Mouse (Mus musculus) liver, embryonic 11.5 days (tissue): ENCODE measurements around the gene St3gal2. TPM values are rescaled to one million over a fixed set of nuclear protein-coding genes. Genes with fewer than 3 reads are reported as not detected.
A peak's percentile ranks its signal among the peaks of the same experiment; 100 is the strongest.

Experiments used
- ATAC-seq: fragments of 200-750 bp; cut with Nextera tagmentation; replicated peaks from 2 replicates; pipeline ENCODE4 v1.8.0; 2017; ENCODE audit warnings: moderate number of reproducible peaks, mild to moderate bottlenecking, moderate TSS enrichment, moderate library complexity; ENCODE audit not compliant: low FRiP score
- DNase-seq: peaks from one replicate; pipeline ENCODE4 v3.0.0-alpha.2; 2017; ENCODE audit warnings: low spot score
- H3K27ac ChIP-seq: fragments of 300-500 bp; sonication (generic); 2 replicates; pipeline ENCODE4 v1.5.1; 2014; ENCODE audit warnings: mild to moderate bottlenecking, low read depth, low read length, control low read depth
- H3K27me3 ChIP-seq: fragments of 300-500 bp; sonication (generic); replicated peaks from 2 replicates; pipeline ENCODE4 v1.6.1; 2014; ENCODE audit warnings: low read length, mixed read lengths; ENCODE audit not compliant: control insufficient read depth, insufficient read depth
- H3K36me3 ChIP-seq: fragments of 300-500 bp; sonication (generic); 2 replicates; pipeline ENCODE4 v1.6.1; 2014; ENCODE audit warnings: mild to moderate bottlenecking, low read length, moderate library complexity, mixed read lengths; ENCODE audit not compliant: control insufficient read depth, insufficient read depth
- H3K4me1 ChIP-seq: fragments of 300-500 bp; sonication (generic); replicated peaks from 2 replicates; pipeline ENCODE4 v1.6.1; 2014; ENCODE audit warnings: low read length, mixed read lengths; ENCODE audit not compliant: control insufficient read depth, insufficient read depth
- H3K4me2 ChIP-seq: fragments of 300-500 bp; sonication (generic); 2 replicates; pipeline ENCODE4 v1.6.1; 2014; ENCODE audit warnings: mild to moderate bottlenecking, control low read depth, moderate library complexity
- H3K4me3 ChIP-seq: fragments of 300-500 bp; sonication (generic); 2 replicates; pipeline ENCODE4 v1.5.1; 2014; ENCODE audit warnings: low read depth, low read length, control low read depth
- H3K9ac ChIP-seq: fragments of 300-500 bp; sonication (generic); 2 replicates; pipeline ENCODE4 v1.6.1; 2014; ENCODE audit warnings: low read depth, low read length, control low read depth
- H3K9me3 ChIP-seq: fragments of 300-500 bp; sonication (generic); 2 replicates; pipeline ENCODE4 v1.6.1; 2016; ENCODE audit warnings: low read length, inconsistent platforms, mixed read lengths; ENCODE audit not compliant: control insufficient read depth
- WGBS: fragments of 180-500 bp; shearing (Covaris S2); extraction: QIAGEN DNeasy Blood & Tissue Kit; methylation state at CpG from one replicate; pipeline ENCODE4 v1.1.7; 2014; 5-methylcytosine and 5-hydroxymethylcytosine counted together
- polyA plus RNA-seq: library from polyadenylated mRNA; unstranded; fragments of >200 nt; fragmentation: Nextera tagmentation; extraction: Ambion mirVana; gene quantifications from 2 replicates; pipeline ENCODE4 v1.2.1, GENCODE M21; 2014

St3gal2 gene
- polyA plus RNA-seq, 1 experiment from 2014 or later = 21.9 TPM

- H3K27me3 ChIP-seq = no peaks in the 10 kb centered on the region
- no peaks in the 10 kb centered on the region for H3K4me1 ChIP-seq
- ATAC-seq (no peak), DNase-seq (no peak)
- H3K9me3 ChIP-seq = no peaks in the 10 kb centered on the region
- no peak overlapping the region for H3K4me2 ChIP-seq
- peaks cover 22% of the 10 kb centered on the region for H3K36me3 ChIP-seq
- WGBS = 90% methylated on average over 12 of the region's 12 CpGs
- H3K4me3 ChIP-seq = no peak overlapping the region
- H3K9ac ChIP-seq = no peak overlapping the region
- no peak overlapping the region for H3K27ac ChIP-seq
These were observed 39.5 kb downstream of the St3gal2 start for GRCm38 (mm10) chr8:110959071-110959780.

- ATAC-seq (no peak), DNase-seq (no peak)
- Histone ChIP-seq H3K4me2 (no peak overlapping the region), H3K4me3 (no peak overlapping the region), H3K4me1 (no peaks in the 10 kb centered on the region), H3K27me3 (no peaks in the 10 kb centered on the region), H3K36me3 (peaks cover 24% of the 10 kb centered on the region), H3K9me3 (no peaks in the 10 kb centered on the region), H3K9ac (no peak overlapping the region), H3K27ac (no peak overlapping the region)
- WGBS = 91% methylated on average over 6 of the region's 6 CpGs
These were observed 40.2 kb downstream of the St3gal2 start for GRCm38 (mm10) chr8:110959906-110960305.

GRCm38 (mm10) chr8:110963051-110963450, 43.3 kb downstream of the St3gal2 start:
- Histone ChIP-seq H3K9me3 (no peaks in the 10 kb centered on the region), H3K4me1 (no peaks in the 10 kb centered on the region), H3K27me3 (no peaks in the 10 kb centered on the region), H3K27ac (no peak overlapping the region), H3K4me3 (no peak overlapping the region), H3K9ac (no peak overlapping the region), H3K36me3 (peaks cover 14% of the 10 kb centered on the region), H3K4me2 (no peak overlapping the region)
- DNase-seq (no peak), ATAC-seq (no peak)
- 86% methylated on average over 2 of the region's 2 CpGs for WGBS

GRCm38 (mm10) chr8:110964666-110965065, 44.9 kb downstream of the St3gal2 start:
- Histone ChIP-seq H3K27me3 (no peaks in the 10 kb centered on the region), H3K9ac (no peak overlapping the region), H3K4me3 (no peak overlapping the region), H3K36me3 (peaks cover 14% of the 10 kb centered on the region), H3K27ac (no peak overlapping the region), H3K4me1 (no peaks in the 10 kb centered on the region), H3K4me2 (no peak overlapping the region), H3K9me3 (no peaks in the 10 kb centered on the region)
- DNase-seq (no peak), ATAC-seq (no peak)
- WGBS = 80% methylated on average over 7 of the region's 7 CpGs

GRCm38 (mm10) chr8:110965594-110965993, 45.9 kb downstream of the St3gal2 start:
- peaks cover 12% of the 10 kb centered on the region for H3K36me3 ChIP-seq
- DNase-seq = no peak

GRCm38 (mm10) chr8:110966586-110966985, 46.9 kb downstream of the St3gal2 start:
- ATAC-seq = no peak
- Histone ChIP-seq H3K9ac (no peak overlapping the region), H3K4me2 (no peak overlapping the region), H3K27me3 (no peaks in the 10 kb centered on the region), H3K27ac (no peak overlapping the region), H3K36me3 (peaks cover 12% of the 10 kb centered on the region; the same call in 1 of the 2 replicates), H3K4me1 (peaks cover 9% of the 10 kb centered on the region), H3K4me3 (no peak overlapping the region), H3K9me3 (no peaks in the 10 kb centered on the region)
- no peak for DNase-seq
- 82% methylated on average over 8 of the region's 8 CpGs for WGBS

More at GRCm38 (mm10) chr8:110965594-110965993, 45.9 kb downstream of the St3gal2 start:
- peaks cover 4% of the 10 kb centered on the region for H3K4me1 ChIP-seq
- no peaks in the 10 kb centered on the region for H3K27me3 ChIP-seq
- ATAC-seq = no peak
- H3K9ac ChIP-seq = no peak overlapping the region
- no peak overlapping the region for H3K27ac ChIP-seq
- no peak overlapping the region for H3K4me3 ChIP-seq
- H3K4me2 ChIP-seq = no peak overlapping the region
- no peaks in the 10 kb centered on the region for H3K9me3 ChIP-seq
- WGBS = 55% methylated on average over 7 of the region's 7 CpGs

- peaks cover 11% of the 10 kb centered on the region; the same call in 1 of the 2 replicates for H3K36me3 ChIP-seq
- WGBS = 81% methylated on average over 9 of the region's 9 CpGs
These were observed 47.6 kb downstream of the St3gal2 start for GRCm38 (mm10) chr8:110967326-110967725.

GRCm38 (mm10) chr8:110969910-110970770, 50.4 kb downstream of the St3gal2 start:
- peak overlapping the region; percentile 58 for H3K4me3 ChIP-seq

More at GRCm38 (mm10) chr8:110967326-110967725, 47.6 kb downstream of the St3gal2 start:
- Histone ChIP-seq H3K27ac (no peak overlapping the region), H3K4me1 (peaks cover 9% of the 10 kb centered on the region), H3K27me3 (no peaks in the 10 kb centered on the region), H3K4me2 (no peak overlapping the region), H3K9ac (no peak overlapping the region), H3K4me3 (no peak overlapping the region), H3K9me3 (no peaks in the 10 kb centered on the region)
- DNase-seq (no peak), ATAC-seq (no peak)

More at GRCm38 (mm10) chr8:110969910-110970770, 50.4 kb downstream of the St3gal2 start:
- Histone ChIP-seq H3K9ac (peak overlapping the region; percentile 73), H3K27me3 (no peaks in the 10 kb centered on the region), H3K4me1 (peaks cover 9% of the 10 kb centered on the region), H3K27ac (peak overlapping the region; percentile 47; the same call in 1 of the 2 replicates), H3K4me2 (peak overlapping the region; percentile 91), H3K9me3 (no peaks in the 10 kb centered on the region), H3K36me3 (peaks cover 7% of the 10 kb centered on the region; the same call in 1 of the 2 replicates)
- DNase-seq (peak; percentile 86), ATAC-seq (peak; percentile 91)
- WGBS = 5% methylated on average over 45 of the region's 45 CpGs
